Mouse (Mus musculus) liver, postnatal 0 days (tissue): ENCODE data around the gene Aox3. TPM values are rescaled to one million over a fixed set of nuclear protein-coding genes. Genes with fewer than 3 reads are reported as not detected.

Source experiments
- ATAC-seq: fragments of 200-750 bp; cut with Nextera tagmentation; 2 replicates; pipeline ENCODE4 v1.8.0; 2017; ENCODE audit warnings: mild to moderate bottlenecking, moderate library complexity
- DNase-seq: peaks from one replicate; pipeline ENCODE4 v3.0.0-alpha.2; 2016
- H3K27ac ChIP-seq: fragments of 300-500 bp; sonication (generic); 2 replicates; pipeline ENCODE4 v1.5.1; 2014; ENCODE audit warnings: antibody characterized with exemption, moderate library complexity, mild to moderate bottlenecking, low read depth
- H3K27me3 ChIP-seq: fragments of 300-500 bp; sonication (generic); 2 replicates; pipeline ENCODE4 v1.6.1; 2014; ENCODE audit warnings: low read length, control low read depth, mixed read lengths; ENCODE audit not compliant: insufficient read depth
- H3K36me3 ChIP-seq: fragments of 300-500 bp; sonication (generic); replicated peaks from 2 replicates; pipeline ENCODE4 v1.6.1; 2014; ENCODE audit warnings: mild to moderate bottlenecking, control low read depth, low read length, moderate library complexity, mixed read lengths; ENCODE audit not compliant: insufficient read depth
- H3K4me1 ChIP-seq: fragments of 300-500 bp; sonication (generic); 2 replicates; pipeline ENCODE4 v1.6.1; 2014; ENCODE audit warnings: antibody characterized with exemption, mild to moderate bottlenecking, control low read depth; ENCODE audit not compliant: insufficient read depth
- H3K4me2 ChIP-seq: fragments of 300-500 bp; sonication (generic); 2 replicates; pipeline ENCODE4 v1.6.1; 2014; ENCODE audit warnings: low read depth, mild to moderate bottlenecking, low read length, moderate library complexity, mixed read lengths
- H3K4me3 ChIP-seq: fragments of 300-500 bp; sonication (generic); 2 replicates; pipeline ENCODE4 v1.5.1; 2014; ENCODE audit warnings: low read depth, low read length
- H3K9ac ChIP-seq: fragments of 300-500 bp; sonication (generic); replicated peaks from 2 replicates; pipeline ENCODE4 v1.6.1; 2014; ENCODE audit warnings: mild to moderate bottlenecking, moderate library complexity
- H3K9me3 ChIP-seq: fragments of 300-500 bp; sonication (generic); 2 replicates; pipeline ENCODE4 v1.6.1; 2016; ENCODE audit warnings: mild to moderate bottlenecking, control low read depth, low read length, mixed read lengths
- CTCF ChIP-seq: sonication (generic); IDR thresholded peaks from 2 replicates; pipeline ENCODE4 v1.5.1; 2016; ENCODE audit warnings: antibody characterized with exemption, low read depth
- EP300 ChIP-seq: IDR thresholded peaks from 2 replicates; pipeline ENCODE4 v1.6.1; 2016; ENCODE audit warnings: antibody characterized with exemption, low read depth, mild to moderate bottlenecking
- WGBS: fragments of 180-500 bp; shearing (Covaris S2); extraction: QIAGEN DNeasy Blood & Tissue Kit; methylation state at CpG from one replicate; pipeline ENCODE4 v1.1.7; 2014; ENCODE audit not compliant: insufficient replicate concordance; 5-methylcytosine and 5-hydroxymethylcytosine counted together
- polyA plus RNA-seq: library from polyadenylated mRNA; unstranded; fragments of >200 nt; fragmentation: Nextera tagmentation; extraction: Ambion mirVana; gene quantifications from 2 replicates; pipeline ENCODE4 v1.2.1, GENCODE M21; 2015

Aox3 gene
- polyA plus RNA-seq, 1 experiment from 2014 or later: 16.9 TPM

- TF ChIP-seq CTCF (no peak), EP300 (no peak)
- DNase-seq (no peak), ATAC-seq (no peak)
- no peak overlapping the region for H3K27ac ChIP-seq
- no peak overlapping the region for H3K4me2 ChIP-seq
- H3K9ac ChIP-seq: no peak overlapping the region
- WGBS: 85% methylated on average over 7 of the region's 7 CpGs
- 0 out of 2 replicates have a peak, but pooled peaks cover 3% of the 10 kb centered on the region for H3K4me1 ChIP-seq
- no peaks in the 10 kb centered on the region for H3K36me3 ChIP-seq
- H3K9me3 ChIP-seq: no peaks in the 10 kb centered on the region
- H3K27me3 ChIP-seq: no peaks in the 10 kb centered on the region
- no peak overlapping the region for H3K4me3 ChIP-seq
Observed at GRCm38 (mm10) chr1:58215956-58216532, 103.1 kb downstream of the Aox3 start.

DNA sequence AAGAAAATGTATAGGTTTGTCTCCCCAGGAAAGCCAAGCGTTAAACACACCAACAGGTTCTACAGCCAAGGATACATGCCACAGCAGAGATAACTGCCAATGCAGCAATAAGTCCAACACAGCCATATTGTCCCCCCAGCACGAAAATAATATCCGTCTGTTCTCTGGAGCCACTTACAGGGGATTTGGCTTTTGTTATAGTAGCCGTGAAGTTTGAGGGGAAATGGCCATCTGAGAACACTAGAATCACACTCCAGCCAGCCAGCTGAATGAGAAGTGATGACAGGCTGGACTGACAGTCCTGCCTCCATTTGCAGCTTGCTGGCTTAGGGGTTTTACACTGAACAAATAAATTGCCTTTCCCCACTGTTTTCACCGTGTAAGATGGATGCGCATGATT is 108.1 kb downstream of the Aox3 start:
- Histone ChIP-seq H3K4me3 (no peak overlapping the region), H3K9ac (no peak overlapping the region), H3K4me1 (no peaks in the 10 kb centered on the region), H3K27me3 (no peaks in the 10 kb centered on the region), H3K9me3 (no peaks in the 10 kb centered on the region), H3K36me3 (no peaks in the 10 kb centered on the region), H3K4me2 (no peak overlapping the region), H3K27ac (no peak overlapping the region)
- TF ChIP-seq CTCF (no peak), EP300 (no peak)
- ATAC-seq (no peak), DNase-seq (no peak)
- 82% methylated on average over 6 of the region's 6 CpGs for WGBS

DNA sequence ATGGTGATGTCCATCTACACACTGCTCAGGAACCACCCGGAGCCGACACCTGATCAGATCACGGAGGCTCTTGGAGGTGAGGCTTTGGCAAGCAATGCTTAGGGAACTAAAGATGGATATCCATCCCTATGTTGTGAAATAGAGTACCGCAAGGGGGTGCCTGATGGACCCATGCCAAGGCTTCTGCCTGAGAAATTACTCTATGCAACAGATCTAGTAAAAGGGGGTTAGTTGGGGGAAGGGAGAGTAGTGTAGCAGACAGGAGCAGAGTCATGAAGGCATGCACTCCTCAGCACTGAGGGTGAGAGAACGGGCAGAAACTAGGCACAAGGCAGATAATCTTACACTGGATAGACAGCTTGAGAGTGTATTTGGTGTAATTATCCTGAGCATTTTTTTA is 108.9 kb downstream of the Aox3 start:
- H3K9ac ChIP-seq: no peak overlapping the region
- DNase-seq: no peak
- H3K4me1 ChIP-seq: no peaks in the 10 kb centered on the region
- ATAC-seq: no peak
- H3K27ac ChIP-seq: no peak overlapping the region
- 78% methylated on average over 5 of the region's 5 CpGs for WGBS
- TF ChIP-seq CTCF (no peak), EP300 (no peak)
- no peak overlapping the region for H3K4me3 ChIP-seq
- H3K9me3 ChIP-seq: no peaks in the 10 kb centered on the region
- H3K4me2 ChIP-seq: no peak overlapping the region
- H3K36me3 ChIP-seq: no peaks in the 10 kb centered on the region
- no peaks in the 10 kb centered on the region for H3K27me3 ChIP-seq

DNA sequence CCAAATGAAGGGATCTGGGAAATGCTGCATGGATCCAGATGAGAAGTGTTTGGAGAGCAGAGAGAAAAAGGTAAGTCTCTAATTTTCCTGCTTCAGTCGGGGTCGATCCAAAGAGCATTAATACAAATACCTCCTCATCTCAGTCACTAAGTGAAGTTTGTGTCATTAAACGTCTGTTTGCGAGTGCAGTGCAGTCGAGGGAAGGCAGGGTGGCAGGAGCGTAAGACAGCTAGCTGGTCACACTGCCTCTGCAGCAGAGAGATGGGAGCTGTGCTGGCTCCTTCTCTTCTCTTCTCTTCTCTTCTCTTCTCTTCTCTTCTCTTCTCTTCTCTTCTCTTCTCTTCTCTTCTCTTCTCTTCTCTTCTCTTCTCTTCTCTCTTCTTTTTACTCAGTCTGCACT is 115.2 kb downstream of the Aox3 start:
- Histone ChIP-seq H3K27me3 (no peaks in the 10 kb centered on the region), H3K27ac (no peak overlapping the region), H3K36me3 (no peaks in the 10 kb centered on the region), H3K4me3 (no peak overlapping the region), H3K9ac (no peak overlapping the region), H3K9me3 (no peaks in the 10 kb centered on the region), H3K4me1 (no peaks in the 10 kb centered on the region), H3K4me2 (no peak overlapping the region)
- WGBS: 63% methylated on average over 6 of the region's 6 CpGs
- ATAC-seq: no peak
- no peak for DNase-seq
- TF ChIP-seq EP300 (no peak), CTCF (no peak)

- no peak for DNase-seq
- no peak for ATAC-seq
Observed at GRCm38 (mm10) chr1:58228916-58229315, 116.0 kb downstream of the Aox3 start.

DNA sequence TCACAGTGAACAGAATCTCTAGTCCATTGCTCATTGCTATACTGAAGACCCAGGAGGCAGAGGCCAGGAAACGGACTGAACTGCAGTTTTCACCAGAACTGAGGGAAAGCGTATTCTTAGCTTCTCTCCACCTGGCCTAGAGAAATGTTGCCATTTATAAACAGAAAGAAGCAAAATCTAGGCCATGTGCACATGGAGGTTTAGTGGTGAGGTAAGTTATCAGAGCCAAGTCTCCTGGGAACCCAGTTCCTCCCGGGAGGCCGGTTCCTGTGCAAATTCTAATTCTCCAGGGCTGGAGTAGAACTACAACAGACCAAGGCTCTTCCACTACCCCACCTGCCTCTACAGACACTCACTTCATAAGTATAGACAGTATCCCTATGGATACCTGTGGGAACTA is 116.8 kb downstream of the Aox3 start:
- TF ChIP-seq CTCF: no peak
- TF ChIP-seq EP300: no peak
- H3K27ac ChIP-seq: no peak overlapping the region
- H3K4me2 ChIP-seq: no peak overlapping the region
- no peak overlapping the region for H3K9ac ChIP-seq
- no peaks in the 10 kb centered on the region for H3K27me3 ChIP-seq
- ATAC-seq (no peak), DNase-seq (no peak)
- no peaks in the 10 kb centered on the region for H3K4me1 ChIP-seq
- WGBS: 72% methylated on average over 4 of the region's 4 CpGs
- H3K36me3 ChIP-seq: no peaks in the 10 kb centered on the region
- H3K9me3 ChIP-seq: no peaks in the 10 kb centered on the region
- H3K4me3 ChIP-seq: no peak overlapping the region

More at GRCm38 (mm10) chr1:58228916-58229315, 116.0 kb downstream of the Aox3 start:
- Histone ChIP-seq H3K27me3 (no peaks in the 10 kb centered on the region), H3K27ac (no peak overlapping the region), H3K4me3 (no peak overlapping the region), H3K4me2 (no peak overlapping the region), H3K4me1 (no peaks in the 10 kb centered on the region), H3K36me3 (no peaks in the 10 kb centered on the region), H3K9me3 (no peaks in the 10 kb centered on the region), H3K9ac (no peak overlapping the region)
- no peak for TF ChIP-seq CTCF
- TF ChIP-seq EP300: no peak

DNA sequence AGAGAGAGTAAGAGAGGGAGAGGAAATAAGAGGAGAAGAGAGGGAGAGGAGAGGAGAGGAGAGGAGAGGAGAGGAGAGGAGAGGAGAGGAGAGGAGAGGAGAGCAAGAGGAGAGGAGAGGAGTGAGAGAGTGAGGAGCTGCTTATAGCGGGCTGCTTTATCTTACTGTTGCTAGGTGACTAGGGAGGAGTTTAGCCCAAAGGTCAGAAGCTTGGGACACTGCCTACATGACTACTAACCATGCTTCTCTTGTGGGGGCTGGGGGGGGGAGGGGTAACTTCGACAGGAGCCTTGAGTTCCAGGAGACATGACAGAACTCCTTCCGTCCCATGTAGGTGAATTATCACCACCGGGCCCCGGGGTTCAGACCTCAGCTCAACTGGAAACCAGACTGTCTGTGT is 117.6 kb downstream of the Aox3 start:
- Histone ChIP-seq H3K36me3 (no peaks in the 10 kb centered on the region), H3K27me3 (no peaks in the 10 kb centered on the region), H3K4me3 (no peak overlapping the region), H3K27ac (no peak overlapping the region), H3K4me1 (no peaks in the 10 kb centered on the region), H3K9ac (no peak overlapping the region), H3K4me2 (no peak overlapping the region), H3K9me3 (no peaks in the 10 kb centered on the region)
- ATAC-seq (no peak), DNase-seq (no peak)
- WGBS: 57% methylated on average over 5 of the region's 5 CpGs
- TF ChIP-seq EP300: no peak
